Mouse (Mus musculus): Measurements from ENCODE around the gene Kif18b. TPM values are rescaled to one million over a fixed set of nuclear protein-coding genes. Genes with fewer than 3 reads are reported as not detected.
A peak's percentile ranks its signal among the peaks of the same experiment; 100 is the strongest.

Kif18b gene
- total and polyA plus RNA-seq, 3 experiments, result 36.1 to 116 (median 45.7) TPM

- Histone ChIP-seq H3K36me3 (ENCODE audit: control insufficient read depth in 1 of 2, insufficient read depth in 2 of 2, low read length in 2 of 2) (peaks cover 0 to 10% of the 10 kb centered on the region in 2 experiments; a peak in 2 of 4 replicates), H3K27ac (ENCODE audit: control insufficient read depth, low read depth, low read length) (no peak overlapping the region), H3K9me3 (replicated peaks; ENCODE audit: insufficient read depth, low read length) (no peaks in the 10 kb centered on the region), H3K4me1 (ENCODE audit: control insufficient read depth in 1 of 2, insufficient read depth in 2 of 2, low read length in 2 of 2) (peaks cover 7 to 19% of the 10 kb centered on the region in 2 experiments), H3K27me3 (ENCODE audit: control insufficient read depth in 1 of 2, insufficient read depth in 2 of 2, low read length in 2 of 2) (no peaks in the 10 kb centered on the region), H3K9ac (ENCODE audit: control insufficient read depth, low read depth, low read length, poor library complexity, severe bottlenecking) (no peak overlapping the region), H3K79me2 (ENCODE audit: control insufficient read depth, insufficient read depth, low read length, poor library complexity) (no peaks in the 10 kb centered on the region), H3K4me3 (ENCODE audit: control insufficient read depth in 1 of 2, insufficient read depth in 1 of 2, low read depth in 2 of 2, low read length in 2 of 2) (no peak overlapping the region)
- no peak for DNase-seq (ENCODE audit: low read depth, low spot score)
- TF ChIP-seq E2F4 (IDR thresholded peaks at IDR 0.05; ENCODE audit: borderline replicate concordance, low read depth, low read length), result no peak
- TF ChIP-seq CHD2 (IDR thresholded peaks at IDR 0.05; ENCODE audit: low read length), result no peak
These were observed 26.5 kb downstream of the Kif18b start for GRCm38 (mm10) chr11:102898408-102898807.

- Histone ChIP-seq H3K27me3 (ENCODE audit: control insufficient read depth in 1 of 2, insufficient read depth in 2 of 2, low read length in 2 of 2) (no peaks in the 10 kb centered on the region), H3K9me3 (replicated peaks; ENCODE audit: insufficient read depth, low read length) (no peaks in the 10 kb centered on the region), H3K4me3 (ENCODE audit: control insufficient read depth in 1 of 2, insufficient read depth in 1 of 2, low read depth in 2 of 2, low read length in 2 of 2) (no peak overlapping the region), H3K9ac (ENCODE audit: control insufficient read depth, low read depth, low read length, poor library complexity, severe bottlenecking) (no peak overlapping the region), H3K36me3 (ENCODE audit: control insufficient read depth in 1 of 2, insufficient read depth in 2 of 2, low read length in 2 of 2) (peaks cover 0 to 10% of the 10 kb centered on the region in 2 experiments; a peak in 2 of 4 replicates), H3K27ac (ENCODE audit: control insufficient read depth, low read depth, low read length) (no peak overlapping the region), H3K4me1 (ENCODE audit: control insufficient read depth in 1 of 2, insufficient read depth in 2 of 2, low read length in 2 of 2) (peaks cover 7 to 19% of the 10 kb centered on the region in 2 experiments), H3K79me2 (ENCODE audit: control insufficient read depth, insufficient read depth, low read length, poor library complexity) (no peaks in the 10 kb centered on the region)
- DNase-seq (ENCODE audit: low read depth, low spot score), result no peak
- TF ChIP-seq NELFE (IDR thresholded peaks at IDR 0.05; ENCODE audit: low read depth, low read length), result no peak
- TF ChIP-seq MAFK (IDR thresholded peaks at IDR 0.05; ENCODE audit: borderline replicate concordance, low read depth, low read length), result no peak
- no peak for TF ChIP-seq CTCF (IDR thresholded peaks at IDR 0.05 in 2 of 3, conservative IDR thresholded peaks at IDR 0.05 in 1 of 3; ENCODE audit: control insufficient read depth in 1 of 3, insufficient read depth in 1 of 3, low read depth in 2 of 3, low read length in 3 of 3, poor library complexity in 1 of 3, severe bottlenecking in 1 of 3)
- TF ChIP-seq MAX (IDR thresholded peaks at IDR 0.05; ENCODE audit: low read length), result no peak
- no peak for TF ChIP-seq ZMIZ1 (IDR thresholded peaks at IDR 0.05; ENCODE audit: low read depth, low read length)
- TF ChIP-seq SIN3A (IDR thresholded peaks at IDR 0.05; ENCODE audit: low read length), result no peak
- TF ChIP-seq CHD2 (IDR thresholded peaks at IDR 0.05; ENCODE audit: low read length), result no peak
These were observed 28.3 kb downstream of the Kif18b start for GRCm38 (mm10) chr11:102896641-102897040.

- Histone ChIP-seq H3K4me1 (ENCODE audit: control insufficient read depth in 1 of 2, insufficient read depth in 2 of 2, low read length in 2 of 2) (peaks cover 7 to 19% of the 10 kb centered on the region in 2 experiments), H3K9ac (ENCODE audit: control insufficient read depth, low read depth, low read length, poor library complexity, severe bottlenecking) (peak overlapping the region; percentile 26), H3K27ac (ENCODE audit: control insufficient read depth, low read depth, low read length) (peak overlapping the region; percentile 13), H3K79me2 (ENCODE audit: control insufficient read depth, insufficient read depth, low read length, poor library complexity) (no peaks in the 10 kb centered on the region), H3K36me3 (ENCODE audit: control insufficient read depth in 1 of 2, insufficient read depth in 2 of 2, low read length in 2 of 2) (peaks cover 0 to 10% of the 10 kb centered on the region in 2 experiments; a peak in 2 of 4 replicates), H3K9me3 (replicated peaks; ENCODE audit: insufficient read depth, low read length) (no peaks in the 10 kb centered on the region), H3K4me3 (ENCODE audit: control insufficient read depth in 1 of 2, insufficient read depth in 1 of 2, low read depth in 2 of 2, low read length in 2 of 2) (no peak overlapping the region), H3K27me3 (ENCODE audit: control insufficient read depth in 1 of 2, insufficient read depth in 2 of 2, low read length in 2 of 2) (no peaks in the 10 kb centered on the region)
- DNase-seq (ENCODE audit: low read depth, low spot score), result peak; percentile 89
- TF ChIP-seq TCF12 (IDR thresholded peaks at IDR 0.05; ENCODE audit: low read depth, low read length) (peak; percentile 93), UBTF (IDR thresholded peaks at IDR 0.05; ENCODE audit: borderline replicate concordance, insufficient read depth, low read depth, low read length) (0 out of 2 replicates have a peak, but pooled peaks have one; percentile 38), SIN3A (IDR thresholded peaks at IDR 0.05; ENCODE audit: low read length) (peak; percentile 51), TAL1 (IDR thresholded peaks at IDR 0.05; ENCODE audit: low read length) (peak; percentile 97), BHLHE40 (IDR thresholded peaks at IDR 0.05; ENCODE audit: borderline replicate concordance, low read depth, low read length) (peak; percentile 32; the same call in 1 of the 2 replicates), EP300 (IDR thresholded peaks at IDR 0.05; ENCODE audit: low read depth in 1 of 2, low read length in 2 of 2) (peak; percentile 90 to 94), MYC (IDR thresholded peaks at IDR 0.05; ENCODE audit: low read depth, low read length) (no peak), CHD2 (IDR thresholded peaks at IDR 0.05; ENCODE audit: low read length) (no peak), ZMIZ1 (IDR thresholded peaks at IDR 0.05; ENCODE audit: low read depth, low read length) (no peak), ETS1 (IDR thresholded peaks at IDR 0.05; ENCODE audit: low read depth, low read length) (peak; percentile 83), USF2 (IDR thresholded peaks at IDR 0.05; ENCODE audit: borderline replicate concordance in 1 of 2, insufficient read depth in 1 of 2, low read depth in 1 of 2, low read length in 2 of 2) (no peak), MXI1 (IDR thresholded peaks at IDR 0.05; ENCODE audit: low read depth, low read length) (no peak), POLR2A (IDR thresholded peaks at IDR 0.05; ENCODE audit: control insufficient read depth in 1 of 2, insufficient read depth in 1 of 2, low read depth in 1 of 2, low read length in 2 of 2, poor library complexity in 1 of 2) (peak in 1 of 2 experiments; percentile 30; a peak in 1 of 4 replicates), MAZ (IDR thresholded peaks at IDR 0.05; ENCODE audit: low read depth, low read length) (0 out of 2 replicates have a peak, but pooled peaks have one; percentile 19), TBP (IDR thresholded peaks at IDR 0.05; ENCODE audit: low read depth, low read length) (peak; percentile 70), NRF1 (IDR thresholded peaks at IDR 0.05; ENCODE audit: insufficient read depth, low read depth, low read length, poor library complexity, severe bottlenecking) (peak; percentile 43; the same call in 1 of the 2 replicates), GATA1 (IDR thresholded peaks at IDR 0.05; ENCODE audit: low read depth, low read length) (peak; percentile 97)
These were observed 29.1 kb downstream of the Kif18b start for GRCm38 (mm10) chr11:102895779-102896178.
